Mouse (Mus musculus) MEL (cell line): ENCODE data around the gene Ccdc102a. TPM values are rescaled to one million over a fixed set of nuclear protein-coding genes. Genes with fewer than 3 reads are reported as not detected.

Experiments
- DNase-seq: peaks from one replicate; pipeline ENCODE4 v3.0.0; 2011; ENCODE audit warnings: low read depth, low spot score
- H3K27ac ChIP-seq: 2 replicates; pipeline ENCODE4 v1.5.1; 2012; ENCODE audit warnings: low read depth, mild to moderate bottlenecking, control low read depth, low read length, moderate library complexity; ENCODE audit not compliant: control insufficient read depth
- H3K27me3 ChIP-seq, 2 experiments: fragments of 150-350 bp in 1 of 2; sonication (generic) in 1 of 2; 2 replicates each; pipeline ENCODE4 v1.6.1; 2012; ENCODE audit warnings: low read length in 2 of 2, mild to moderate bottlenecking in 2 of 2, improper control_type of control experiment in 1 of 2, moderate library complexity in 1 of 2; ENCODE audit not compliant: insufficient read depth in 2 of 2, control insufficient read depth in 1 of 2
- H3K36me3 ChIP-seq, 2 experiments: 2 replicates each; pipeline ENCODE4 v1.6.1; 2012 to 2014; ENCODE audit warnings: low read length in 2 of 2, improper control_type of control experiment in 1 of 2, inconsistent platforms in 1 of 2, mild to moderate bottlenecking in 1 of 2; ENCODE audit not compliant: insufficient read depth in 2 of 2, control insufficient read depth in 1 of 2
- H3K4me1 ChIP-seq, 2 experiments: fragments of 150-350 bp in 1 of 2; sonication (generic) in 1 of 2; 2 replicates each; pipeline ENCODE4 v1.6.1; 2012; ENCODE audit warnings: low read length in 2 of 2, improper control_type of control experiment in 1 of 2, mild to moderate bottlenecking in 1 of 2; ENCODE audit not compliant: insufficient read depth in 2 of 2, control insufficient read depth in 1 of 2
- H3K4me3 ChIP-seq, 2 experiments: fragments of 150-350 bp in 1 of 2; sonication (generic) in 1 of 2; 2 replicates each; pipeline ENCODE4 v1.5.1; 2012; ENCODE audit warnings: low read depth in 2 of 2, low read length in 2 of 2, mild to moderate bottlenecking in 2 of 2, moderate library complexity in 2 of 2, control low read depth in 1 of 2, improper control_type of control experiment in 1 of 2; ENCODE audit not compliant: control insufficient read depth in 1 of 2, insufficient read depth in 1 of 2
- H3K79me2 ChIP-seq: 2 replicates; pipeline ENCODE4 v1.6.1; 2012; ENCODE audit warnings: mild to moderate bottlenecking, low read length, moderate library complexity; ENCODE audit not compliant: control insufficient read depth, poor library complexity, insufficient read depth
- H3K9ac ChIP-seq: 2 replicates; pipeline ENCODE4 v1.6.1; 2012; ENCODE audit warnings: low read depth, mild to moderate bottlenecking, control low read depth, low read length, moderate library complexity; ENCODE audit not compliant: control insufficient read depth, poor library complexity, severe bottlenecking
- H3K9me3 ChIP-seq: fragments of 150-350 bp; sonication (generic); replicated peaks from 2 replicates; pipeline ENCODE4 v1.6.1; 2012; ENCODE audit warnings: mild to moderate bottlenecking, low read length, improper control_type of control experiment, moderate library complexity; ENCODE audit not compliant: insufficient read depth
- BHLHE40 ChIP-seq: IDR thresholded peaks from 2 replicates; pipeline ENCODE4 v1.6.1; 2012; ENCODE audit warnings: low read depth, mild to moderate bottlenecking, inconsistent platforms, low read length, improper control_type of control experiment, borderline replicate concordance
- CHD1 ChIP-seq: IDR thresholded peaks from 2 replicates; pipeline ENCODE4 v1.6.1; 2012; ENCODE audit warnings: low read depth, mild to moderate bottlenecking, inconsistent platforms, low read length, improper control_type of control experiment
- CHD2 ChIP-seq: IDR thresholded peaks from 2 replicates; pipeline ENCODE4 v1.6.1; 2011; ENCODE audit warnings: low read length, improper control_type of control experiment
- CTCF ChIP-seq, 3 experiments: IDR thresholded peaks in 2 of 3; conservative IDR thresholded peaks in 1 of 3; 2 replicates each; pipeline ENCODE4 v1.5.1; 2011 to 2012; ENCODE audit warnings: low read length in 3 of 3, low read depth in 2 of 3, mild to moderate bottlenecking in 2 of 3, improper control_type of control experiment in 1 of 3, inconsistent platforms in 1 of 3, mixed read lengths in 1 of 3, moderate library complexity in 1 of 3; ENCODE audit not compliant: control insufficient read depth in 1 of 3, insufficient read depth in 1 of 3, poor library complexity in 1 of 3, severe bottlenecking in 1 of 3
- E2F4 ChIP-seq: IDR thresholded peaks from 2 replicates; pipeline ENCODE4 v1.6.1; 2011; ENCODE audit warnings: low read depth, low read length, improper control_type of control experiment, borderline replicate concordance
- ELF1 ChIP-seq: IDR thresholded peaks from 2 replicates; pipeline ENCODE4 v1.6.1; 2014; ENCODE audit warnings: low read depth, mild to moderate bottlenecking, inconsistent platforms, low read length, improper control_type of control experiment, moderate library complexity
- EP300 ChIP-seq, 2 experiments: IDR thresholded peaks; 2 replicates each; pipeline ENCODE4 v1.6.1; 2011; ENCODE audit warnings: improper control_type of control experiment in 2 of 2, low read length in 2 of 2, low read depth in 1 of 2, mild to moderate bottlenecking in 1 of 2
- ETS1 ChIP-seq: IDR thresholded peaks from 2 replicates; pipeline ENCODE4 v1.6.1; 2012; ENCODE audit warnings: low read depth, mild to moderate bottlenecking, inconsistent platforms, low read length, improper control_type of control experiment, moderate library complexity
- GATA1 ChIP-seq: IDR thresholded peaks from 2 replicates; pipeline ENCODE4 v1.6.1; 2011; ENCODE audit warnings: low read depth, low read length, improper control_type of control experiment
- HCFC1 ChIP-seq: IDR thresholded peaks from 2 replicates; pipeline ENCODE4 v1.6.1; 2012; ENCODE audit warnings: low read depth, mild to moderate bottlenecking, inconsistent platforms, low read length, improper control_type of control experiment, moderate library complexity
- JUND ChIP-seq: IDR thresholded peaks from 2 replicates; pipeline ENCODE4 v1.6.1; 2011; ENCODE audit warnings: low read depth, mild to moderate bottlenecking, improper control_type of control experiment, low read length
- KAT2A ChIP-seq: conservative IDR thresholded peaks from 2 replicates; pipeline ENCODE4 v1.6.1; 2012; ENCODE audit warnings: low read depth, low read length, improper control_type of control experiment, inconsistent platforms
- MAFK ChIP-seq: IDR thresholded peaks from 2 replicates; pipeline ENCODE4 v1.6.1; 2011; ENCODE audit warnings: low read depth, mild to moderate bottlenecking, low read length, improper control_type of control experiment, borderline replicate concordance
- MAX ChIP-seq: IDR thresholded peaks from 2 replicates; pipeline ENCODE4 v1.6.1; 2011; ENCODE audit warnings: low read length, improper control_type of control experiment
- MAZ ChIP-seq: IDR thresholded peaks from 2 replicates; pipeline ENCODE4 v1.6.1; 2012; ENCODE audit warnings: low read depth, mild to moderate bottlenecking, inconsistent platforms, low read length, improper control_type of control experiment
- MEF2A ChIP-seq: IDR thresholded peaks from 2 replicates; pipeline ENCODE4 v1.6.1; 2014; ENCODE audit warnings: low read depth, mild to moderate bottlenecking, inconsistent platforms, low read length, improper control_type of control experiment; ENCODE audit not compliant: poor library complexity, insufficient replicate concordance, severe bottlenecking; ENCODE audit errors: extremely low read depth
- MXI1 ChIP-seq: IDR thresholded peaks from 2 replicates; pipeline ENCODE4 v1.6.1; 2011; ENCODE audit warnings: mild to moderate bottlenecking, low read depth, low read length, improper control_type of control experiment
- MYB ChIP-seq: IDR thresholded peaks from 2 replicates; pipeline ENCODE4 v1.6.1; 2011; ENCODE audit warnings: mild to moderate bottlenecking, low read depth, low read length, improper control_type of control experiment
- MYC ChIP-seq: IDR thresholded peaks from 2 replicates; pipeline ENCODE4 v1.6.1; 2011; ENCODE audit warnings: low read depth, mild to moderate bottlenecking, low read length, improper control_type of control experiment, moderate library complexity
- NELFE ChIP-seq: IDR thresholded peaks from 2 replicates; pipeline ENCODE4 v1.6.1; 2011; ENCODE audit warnings: low read depth, low read length, improper control_type of control experiment
- NRF1 ChIP-seq: IDR thresholded peaks from 2 replicates; pipeline ENCODE4 v1.6.1; 2014; ENCODE audit warnings: low read depth, mild to moderate bottlenecking, inconsistent platforms, low read length, improper control_type of control experiment, moderate library complexity; ENCODE audit not compliant: poor library complexity, insufficient read depth, severe bottlenecking
- POLR2A ChIP-seq, 2 experiments: IDR thresholded peaks; 2 replicates each; pipeline ENCODE4 v1.6.1; 2011 to 2012; ENCODE audit warnings: low read length in 2 of 2, mild to moderate bottlenecking in 2 of 2, control low read depth in 1 of 2, improper control_type of control experiment in 1 of 2, low read depth in 1 of 2, moderate library complexity in 1 of 2; ENCODE audit not compliant: control insufficient read depth in 1 of 2, insufficient read depth in 1 of 2, poor library complexity in 1 of 2
- POLR2AphosphoS2 ChIP-seq: IDR thresholded peaks from 2 replicates; pipeline ENCODE4 v1.6.1; 2011; ENCODE audit warnings: low read length, improper control_type of control experiment
- POLR2AphosphoS5 ChIP-seq: IDR thresholded peaks from 2 replicates; pipeline ENCODE4 v1.6.1; 2012; ENCODE audit warnings: low read depth, borderline replicate concordance, mild to moderate bottlenecking, inconsistent platforms, low read length, moderate library complexity, mixed read lengths
- RCOR1 ChIP-seq: IDR thresholded peaks from 2 replicates; pipeline ENCODE4 v1.6.1; 2012; ENCODE audit warnings: low read depth, mild to moderate bottlenecking, inconsistent platforms, low read length, improper control_type of control experiment
- SIN3A ChIP-seq: IDR thresholded peaks from 2 replicates; pipeline ENCODE4 v1.6.1; 2012; ENCODE audit warnings: low read length, improper control_type of control experiment, inconsistent platforms
- SMC3 ChIP-seq: IDR thresholded peaks from 2 replicates; pipeline ENCODE4 v1.6.1; 2011; ENCODE audit warnings: low read depth, low read length, improper control_type of control experiment
- TAL1 ChIP-seq: IDR thresholded peaks from 2 replicates; pipeline ENCODE4 v1.6.1; 2012; ENCODE audit warnings: mild to moderate bottlenecking, inconsistent platforms, low read length, moderate library complexity, mixed read lengths
- TBP ChIP-seq: IDR thresholded peaks from 2 replicates; pipeline ENCODE4 v1.8.0; 2011; ENCODE audit warnings: low read depth, low read length, improper control_type of control experiment
- TCF12 ChIP-seq: IDR thresholded peaks from 2 replicates; pipeline ENCODE4 v1.6.1; 2014; ENCODE audit warnings: low read depth, mild to moderate bottlenecking, inconsistent platforms, low read length, improper control_type of control experiment, moderate library complexity
- UBTF ChIP-seq: IDR thresholded peaks from 2 replicates; pipeline ENCODE4 v1.6.1; 2012; ENCODE audit warnings: low read depth, mild to moderate bottlenecking, inconsistent platforms, low read length, improper control_type of control experiment, moderate library complexity, borderline replicate concordance; ENCODE audit not compliant: insufficient read depth
- USF1 ChIP-seq: IDR thresholded peaks from 2 replicates; pipeline ENCODE4 v1.6.1; 2014; ENCODE audit warnings: low read depth, mild to moderate bottlenecking, inconsistent platforms, low read length, improper control_type of control experiment, moderate library complexity
- USF2 ChIP-seq, 2 experiments: IDR thresholded peaks; 2 replicates each; pipeline ENCODE4 v1.6.1; 2011 to 2012; ENCODE audit warnings: improper control_type of control experiment in 2 of 2, low read length in 2 of 2, borderline replicate concordance in 1 of 2, inconsistent platforms in 1 of 2, low read depth in 1 of 2, mild to moderate bottlenecking in 1 of 2; ENCODE audit not compliant: insufficient read depth in 1 of 2
- ZC3H11A ChIP-seq: IDR thresholded peaks from 2 replicates; pipeline ENCODE4 v1.6.1; 2012; ENCODE audit warnings: low read depth, mild to moderate bottlenecking, inconsistent platforms, low read length, improper control_type of control experiment
- ZKSCAN1 ChIP-seq: IDR thresholded peaks from 2 replicates; pipeline ENCODE4 v1.6.1; 2012; ENCODE audit warnings: low read depth, mild to moderate bottlenecking, inconsistent platforms, low read length, improper control_type of control experiment, moderate library complexity
- ZMIZ1 ChIP-seq: IDR thresholded peaks from 2 replicates; pipeline ENCODE4 v1.6.1; 2012; ENCODE audit warnings: low read depth, mild to moderate bottlenecking, inconsistent platforms, low read length, improper control_type of control experiment, moderate library complexity
- ZNF384 ChIP-seq: IDR thresholded peaks from 2 replicates; pipeline ENCODE4 v1.6.1; 2012; ENCODE audit warnings: low read depth, mild to moderate bottlenecking, inconsistent platforms, low read length, improper control_type of control experiment
- polyA plus RNA-seq, 2 experiments: library from polyadenylated mRNA; stranded (reverse) in 1 of 2; unstranded in 1 of 2; fragments of >175 nt in 1 of 2; fragments of >200 nt in 1 of 2; gene quantifications; 2 replicates each; pipeline versions ENCODE4 v1.2.1 to v1.2.4; 2012; ENCODE audit warnings: low replicate concordance in 2 of 2, low read depth in 1 of 2; ENCODE audit not compliant: insufficient read length in 2 of 2, insufficient read depth in 1 of 2, missing spikeins in 1 of 2
- total RNA-seq: library from RNA; depleted of rRNA; stranded (reverse); fragments of 300-350 nt; gene quantifications from 2 replicates; pipeline ENCODE4 v1.2.3, GENCODE M21; 2012

Ccdc102a gene
- total and polyA plus RNA-seq, 3 experiments: 1.7 to 6.8 TPM; not detected in 1

- H3K27ac ChIP-seq: peak overlapping the region; percentile 53
- H3K79me2 ChIP-seq: no peaks in the 10 kb centered on the region; the same call in 1 of the 2 replicates
- H3K4me1 ChIP-seq: peaks cover 3 to 15% of the 10 kb centered on the region in 2 experiments
- no peaks in the 10 kb centered on the region for H3K9me3 ChIP-seq
- no peak for TF ChIP-seq RCOR1
- no peak for TF ChIP-seq ZC3H11A
- no peak for TF ChIP-seq TCF12
- no peak; the same call in 1 of the 2 replicates for TF ChIP-seq MXI1
- no peak for TF ChIP-seq CTCF (IDR thresholded peaks at IDR 0.05 in 2 of 3, conservative IDR thresholded peaks at IDR 0.05 in 1 of 3; ENCODE audit: control insufficient read depth in 1 of 3, insufficient read depth in 1 of 3, low read depth in 2 of 3, low read length in 3 of 3, poor library complexity in 1 of 3, severe bottlenecking in 1 of 3)
- TF ChIP-seq USF2 (IDR thresholded peaks at IDR 0.05; ENCODE audit: borderline replicate concordance in 1 of 2, insufficient read depth in 1 of 2, low read depth in 1 of 2, low read length in 2 of 2): no peak
- TF ChIP-seq MAFK: no peak
- peak; percentile 84 for TF ChIP-seq TBP
- TF ChIP-seq MYC: no peak
- TF ChIP-seq ETS1: 0 out of 2 replicates have a peak, but pooled peaks have one; percentile 6
- no peak for TF ChIP-seq MAX
- no peak for TF ChIP-seq KAT2A
- peak; percentile 48 for TF ChIP-seq ZNF384
- no peak for TF ChIP-seq SMC3
- TF ChIP-seq UBTF: no peak
- TF ChIP-seq EP300 (IDR thresholded peaks at IDR 0.05; ENCODE audit: low read depth in 1 of 2, low read length in 2 of 2): peak in 1 of 2 experiments; percentile 39; a peak in 1 of 4 replicates
- no peak for TF ChIP-seq JUND
- TF ChIP-seq NRF1: no peak
- TF ChIP-seq MEF2A: no peak
- TF ChIP-seq CHD2: no peak
- no peak for TF ChIP-seq NELFE
- TF ChIP-seq E2F4: no peak
- TF ChIP-seq CHD1: no peak
- no peak for TF ChIP-seq MYB
- TF ChIP-seq TAL1: peak; percentile 57; the same call in 1 of the 2 replicates
- TF ChIP-seq ZMIZ1: no peak
- no peak for TF ChIP-seq POLR2AphosphoS5
- TF ChIP-seq USF1: no peak
- no peak; the same call in 1 of the 2 replicates for TF ChIP-seq SIN3A
- TF ChIP-seq MAZ: no peak
- no peak for TF ChIP-seq POLR2AphosphoS2
- 0 out of 2 replicates have a peak, but pooled peaks have one; percentile 28 for TF ChIP-seq GATA1
- TF ChIP-seq ZKSCAN1: no peak
- no peak for TF ChIP-seq BHLHE40
- TF ChIP-seq POLR2A (IDR thresholded peaks at IDR 0.05; ENCODE audit: control insufficient read depth in 1 of 2, insufficient read depth in 1 of 2, low read depth in 1 of 2, low read length in 2 of 2, poor library complexity in 1 of 2): no peak
- TF ChIP-seq ELF1: no peak
- TF ChIP-seq HCFC1: no peak
- peak overlapping the region; percentile 31 for H3K9ac ChIP-seq
- DNase-seq: peak; percentile 77
- H3K4me3 ChIP-seq: peak overlapping the region in 1 of 2 experiments; percentile 31; a peak in 2 of 4 replicates
- peaks cover 0 to 10% of the 10 kb centered on the region in 2 experiments; a peak in 2 of 4 replicates for H3K36me3 ChIP-seq
- peaks cover 4 to 6% of the 10 kb centered on the region in 2 experiments for H3K27me3 ChIP-seq
Measured at GRCm38 (mm10) chr8:94922602-94923001, 4.7 kb upstream of the Ccdc102a start.
